Mouse (Mus musculus) brain, embryonic 14.5 days (tissue): Measurements from ENCODE around the gene Ciapin1.

ENCODE experiments used
- CTCF ChIP-seq: fragments of 200-500 bp; IDR thresholded peaks from 2 replicates; pipeline ENCODE4 v1.5.1; 2012; ENCODE audit warnings: inconsistent platforms, mild to moderate bottlenecking, moderate library complexity, borderline replicate concordance; ENCODE audit not compliant: insufficient read depth, insufficient read length; ENCODE audit errors: extremely low read depth
- POLR2A ChIP-seq: fragments of 200-500 bp; IDR thresholded peaks from 2 replicates; pipeline ENCODE4 v1.6.1; 2012; ENCODE audit warnings: mild to moderate bottlenecking, inconsistent platforms, borderline replicate concordance; ENCODE audit not compliant: poor library complexity, insufficient read depth, insufficient read length, severe bottlenecking; ENCODE audit errors: extremely low read depth

DNA sequence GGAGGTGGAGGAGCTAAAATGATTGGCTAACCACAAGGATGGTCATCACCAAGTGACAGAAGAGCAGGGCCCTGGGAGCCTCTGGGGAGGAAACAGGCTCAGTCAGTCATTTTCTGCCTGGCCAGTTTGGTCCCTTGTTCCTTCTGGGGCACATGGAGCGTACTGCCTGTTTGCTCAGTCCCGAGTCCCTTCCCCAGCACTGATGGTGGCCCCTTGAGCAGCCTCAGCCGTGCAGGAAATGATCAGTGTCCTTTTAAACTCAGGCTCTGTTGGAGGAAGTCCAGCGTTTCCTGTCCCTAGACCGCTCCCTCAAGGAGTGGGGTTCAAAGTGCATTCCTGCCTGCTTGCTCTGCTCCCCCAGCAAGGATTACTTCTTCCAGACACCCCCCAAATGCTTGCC, 59.7 kb downstream of the Ciapin1 start:
- no peak for TF ChIP-seq CTCF
- no peak for TF ChIP-seq POLR2A
